Mouse (Mus musculus) fibroblast of lung, adult 2 months (primary cell): ENCODE data around the gene Slc25a36.

Experiments
- DNase-seq: peaks from one replicate; pipeline ENCODE4 v3.0.0-alpha.2; 2011; ENCODE audit warnings: low read depth

Slc25a36 gene

GRCm38 (mm10) chr9:97041633-97042032 lies 69.3 kb downstream of the Slc25a36 start:
- no peak for DNase-seq

DNA sequence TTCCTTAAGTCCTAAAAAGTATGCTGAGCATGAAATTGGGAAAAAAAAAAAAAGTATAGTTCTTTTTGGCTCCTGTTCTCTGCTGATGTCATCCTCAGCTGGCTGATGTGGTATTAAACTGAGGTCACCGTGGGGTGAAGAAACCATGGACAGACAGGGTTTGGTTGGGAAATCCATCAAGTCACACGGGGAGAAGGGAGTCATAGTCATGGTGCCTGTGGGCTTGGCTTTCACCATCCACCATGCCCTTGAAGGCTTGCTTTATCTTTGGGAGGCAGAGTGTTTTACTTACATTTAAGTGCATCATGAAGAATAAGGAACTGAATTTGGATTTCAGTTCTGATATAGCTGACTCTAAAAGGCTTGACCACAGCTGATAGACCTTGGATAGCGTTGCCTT lies 72.9 kb downstream of the Slc25a36 start:
- DNase-seq = peak; percentile 22

GRCm38 (mm10) chr9:97036656-97037055 lies 74.3 kb downstream of the Slc25a36 start:
- DNase-seq = no peak

GRCm38 (mm10) chr9:97027361-97027760 lies 83.6 kb downstream of the Slc25a36 start:
- DNase-seq = no peak

GRCm38 (mm10) chr9:97026006-97026405 lies 85.0 kb downstream of the Slc25a36 start:
- no peak for DNase-seq
